Mouse (Mus musculus) brain, embryonic 14.5 days (tissue): ENCODE measurements around the gene Car15.

ENCODE experiments used
- CTCF ChIP-seq: fragments of 200-500 bp; IDR thresholded peaks from 2 replicates; pipeline ENCODE4 v1.5.1; 2012; ENCODE audit warnings: inconsistent platforms, mild to moderate bottlenecking, moderate library complexity, borderline replicate concordance; ENCODE audit not compliant: insufficient read depth, insufficient read length; ENCODE audit errors: extremely low read depth
- POLR2A ChIP-seq: fragments of 200-500 bp; IDR thresholded peaks from 2 replicates; pipeline ENCODE4 v1.6.1; 2012; ENCODE audit warnings: mild to moderate bottlenecking, inconsistent platforms, borderline replicate concordance; ENCODE audit not compliant: poor library complexity, insufficient read depth, insufficient read length, severe bottlenecking; ENCODE audit errors: extremely low read depth

- TF ChIP-seq CTCF (no peak), POLR2A (no peak)
Observed at GRCm38 (mm10) chr16:17851860-17852259, 13.7 kb upstream of the Car15 start.
